Mouse (Mus musculus) gastrocnemius, postnatal 36 days (tissue): Measurements from ENCODE around the gene Sez6l2. TPM values are rescaled to one million over a fixed set of nuclear protein-coding genes. Genes with fewer than 3 reads are reported as not detected.

Experiments used
- DNase-seq, 2 experiments: peaks; one replicate each; pipeline ENCODE4 v3.0.0; 2022
- intact Hi-C: fragments of 180-260 bp; cut with DNase I; formaldehyde crosslinking; loops from one replicate; pipeline ENCODE4 v1.15.1; 2025
- total RNA-seq, 2 experiments: library from RNA; stranded (reverse); gene quantifications; 2 replicates each; pipeline ENCODE4 v1.2.3; 2021

Sez6l2 gene
- total RNA-seq, 2 experiments from 2014 or later, result 1.5 to 2.3 TPM

- no peak for DNase-seq
- intact Hi-C loops, result loop anchor here (5.0 to 10.0 kb wide), 3 partner anchors 41 to 261 kb away; partner anchors contain the start of genes Cdipt, Cdiptos and Mapk3
Observed at GRCm38 (mm10) chr7:127018416-127019305, 68.3 kb downstream of the Sez6l2 start.

DNA sequence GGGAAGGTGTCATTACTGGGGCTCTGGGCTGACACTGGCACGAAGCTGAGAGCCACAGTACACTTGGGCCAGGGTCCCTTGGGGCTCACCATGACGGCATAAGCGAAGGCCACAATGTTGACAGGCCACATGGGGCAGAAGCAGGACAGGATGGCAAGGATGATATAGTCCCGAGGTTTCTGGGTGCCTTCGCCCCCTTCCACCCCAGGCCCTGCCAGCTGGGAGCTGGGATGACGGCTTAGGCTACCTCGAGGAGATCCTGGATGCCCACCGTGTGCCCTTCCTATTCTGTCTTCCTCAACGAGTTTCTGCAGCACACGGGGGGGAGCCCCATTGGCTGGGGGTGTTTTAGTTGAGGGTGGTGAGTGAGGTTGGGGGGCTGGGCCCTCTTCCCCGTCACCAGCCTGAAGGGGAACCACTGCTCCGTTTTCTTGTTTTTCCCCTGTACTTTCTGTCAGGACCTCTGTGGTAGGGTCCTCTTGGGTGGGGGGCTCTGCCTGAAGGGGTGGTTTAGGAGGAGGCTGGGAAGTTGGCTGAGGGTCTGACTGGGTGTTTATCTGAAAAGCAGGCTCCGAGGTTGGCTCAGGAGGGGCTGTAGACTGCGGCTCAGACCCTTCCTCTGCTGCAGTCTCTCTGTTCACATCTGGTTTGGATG is 69.1 kb downstream of the Sez6l2 start:
- intact Hi-C loops, result loop anchor here (5.0 to 10.0 kb wide), 3 partner anchors 42 to 262 kb away; partner anchors contain the start of genes Cdipt, Cdiptos and Mapk3
- no peak for DNase-seq

- intact Hi-C loops, result loop anchor here (5.0 kb wide), 1 partner anchor 33 kb away; no protein-coding TSS in a partner anchor
Observed at GRCm38 (mm10) chr7:127020031-127020430, 69.7 kb downstream of the Sez6l2 start.

More at GRCm38 (mm10) chr7:127020031-127020430, 69.7 kb downstream of the Sez6l2 start:
- no peak for DNase-seq

Other genes starting within 250 kb of the Sez6l2 start
- gene Coro1a, start 242.8 kb upstream of the Sez6l2 start, total RNA-seq, result 1 to 10 TPM; 2.6 to 5.2 TPM
- gene Mapk3, start 191.0 kb upstream of the Sez6l2 start, total RNA-seq, result 10 to 100 TPM; 15.7 to 21.9 TPM
- 1 to 10 TPM in 1 of 2 experiments, under 1 TPM in 1; 0.99 to 1.8 TPM for gene Gdpd3, start 184.2 kb upstream of the Sez6l2 start, total RNA-seq
- 10 to 100 TPM; 77.7 to 97.4 TPM for gene Ypel3, start 173.6 kb upstream of the Sez6l2 start, total RNA-seq
- gene Tbx6, start 169.1 kb upstream of the Sez6l2 start, total RNA-seq, result under 1 TPM; 0.28 to 0.30 TPM
- gene Ppp4c, start 158.1 kb upstream of the Sez6l2 start, total RNA-seq, result 10 to 100 TPM; 21.6 to 22.4 TPM
- 10 to 100 TPM; 55.8 to 67.4 TPM for gene Fam57b, start 152.9 kb upstream of the Sez6l2 start, total RNA-seq
- not detected for gene 4930451I11Rik, start 118.9 kb upstream of the Sez6l2 start, total RNA-seq
- gene Doc2a, start 103.1 kb upstream of the Sez6l2 start, total RNA-seq, result not detected
- 1 to 10 TPM; 3.7 to 7.8 TPM for gene Hirip3, start 88.6 kb upstream of the Sez6l2 start, total RNA-seq
- 10 to 100 TPM; 10.3 to 12.6 TPM for gene Ino80e, start 88.2 kb upstream of the Sez6l2 start, total RNA-seq
- 10 to 100 TPM; 18.3 to 21.7 TPM for gene Taok2, start 65.9 kb upstream of the Sez6l2 start, total RNA-seq
- gene Tmem219, start 27.6 kb upstream of the Sez6l2 start, total RNA-seq, result 1 to 10 TPM; 9.1 to 9.3 TPM
- 1 to 10 TPM; 1.4 to 1.6 TPM for gene Kctd13, start 21.7 kb upstream of the Sez6l2 start, total RNA-seq
- gene Asphd1, start 981 bp upstream of the Sez6l2 start, total RNA-seq, result not detected
- 10 to 100 TPM; 28.0 to 37.2 TPM for gene Cdipt, start 25.4 kb downstream of the Sez6l2 start, total RNA-seq
- gene Cdiptos, start 25.5 kb downstream of the Sez6l2 start, total RNA-seq, result under 1 TPM; 0.43 to 0.44 TPM
- gene Mvp, start 64.1 kb downstream of the Sez6l2 start, total RNA-seq, result 10 to 100 TPM; 20.3 to 25.7 TPM
- gene Pagr1b, start 65.9 kb downstream of the Sez6l2 start, total RNA-seq, result not detected
- gene Pagr1a, start 66.8 kb downstream of the Sez6l2 start, total RNA-seq, result 10 to 100 TPM in 1 of 2 experiments, 1 to 10 TPM in 1; 6.1 to 11.4 TPM
- gene Gm42742, start 70.5 kb downstream of the Sez6l2 start, total RNA-seq, result 10 to 100 TPM; 12.9 to 16.6 TPM
- under 1 TPM; 0.20 to 0.92 TPM for gene Prrt2, start 70.6 kb downstream of the Sez6l2 start, total RNA-seq
- gene Maz, start 76.5 kb downstream of the Sez6l2 start, total RNA-seq, result 10 to 100 TPM; 69.8 to 76.4 TPM
- gene Kif22, start 91.9 kb downstream of the Sez6l2 start, total RNA-seq, result 1 to 10 TPM in 1 of 2 experiments, under 1 TPM in 1; 0.79 to 1.4 TPM
- gene Zg16, start 136.8 kb downstream of the Sez6l2 start, total RNA-seq, result not detected
- under 1 TPM; 0.41 to 0.69 TPM for gene AI467606, start 140.8 kb downstream of the Sez6l2 start, total RNA-seq
- gene Qprt, start 171.7 kb downstream of the Sez6l2 start, total RNA-seq, result under 1 TPM; 0.15 to 0.76 TPM
- gene Spn, start 187.3 kb downstream of the Sez6l2 start, total RNA-seq, result under 1 TPM; 0.07 to 0.26 TPM
- gene Cd2bp2, start 245.5 kb downstream of the Sez6l2 start, total RNA-seq, result 10 to 100 TPM; 24.1 to 28.0 TPM